In the genomic region with DNA sequence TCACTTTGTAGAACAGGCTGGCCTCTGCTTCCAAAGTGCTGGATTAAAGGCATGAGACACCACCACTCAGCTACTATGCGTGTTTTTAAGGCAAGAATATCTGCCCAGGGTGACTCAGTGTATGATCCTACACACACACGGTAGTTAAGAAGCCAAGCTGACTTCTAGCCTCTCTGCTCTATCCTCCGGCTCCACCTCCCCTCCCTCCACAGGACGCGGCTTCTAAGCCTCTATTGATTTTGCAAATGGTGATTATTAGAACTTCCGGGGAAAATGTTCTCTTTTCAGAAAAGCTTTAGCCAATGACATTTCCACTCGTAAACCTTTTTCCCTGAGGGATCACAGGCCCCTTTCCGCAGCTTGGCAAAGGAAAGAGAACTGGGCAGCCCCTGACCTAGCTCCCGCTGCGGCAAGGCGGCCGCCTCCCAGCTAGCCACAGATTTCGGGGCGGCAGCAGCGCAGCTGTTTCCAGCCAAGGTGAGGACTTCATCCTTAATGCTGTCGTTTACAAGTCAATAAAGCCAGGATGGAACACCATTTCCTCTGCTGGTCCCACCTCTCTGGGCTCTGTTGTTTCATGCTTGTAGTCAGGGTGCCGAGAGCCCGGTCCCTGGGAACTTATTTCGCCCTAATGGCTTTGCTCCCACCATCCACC, we compare ENCODE assay signal across 8 mouse cellular contexts.
DNase-seq lines count a peak whose midpoint lies in the region; ATAC-seq lines count a peak whose summit lies in the region.
"Had no signal": no experiment of that assay in that cellular context is flagged by ENCODE, and none has a peak within 500 bp of the region (broad histone marks: within the 10 kb centered on the region; RNA-seq: fewer than 3 reads in every experiment).

No protein-coding gene starts in this region.

- DNase-seq in ES-CJ7 (ENCODE audit: low read depth, low spot score) (peak; percentile 92), WW6 (ENCODE audit: low read depth, low spot score) (peak; percentile 55)
- peak; percentile 93 for DNase-seq in midbrain, embryonic 11.5 days (ENCODE audit: low spot score, missing footprints)
- DNase-seq in adrenal gland, adult 2 months: no peak
- no peak for DNase-seq in layer of hippocampus, postnatal 14 days (ENCODE audit: low spot score in 2 of 2)
- no peak for DNase-seq in cerebellum, adult 9-10 months
- DNase-seq: right cerebral cortex, adult 18-20 months had no signal

- peak overlapping the region; percentile 47 for H3K4me2 ChIP-seq in hindbrain, embryonic 13.5 days
- peak overlapping the region; percentile 34 for H3K4me2 ChIP-seq in midbrain, embryonic 11.5 days

- peak overlapping the region; percentile 29 for H3K4me3 ChIP-seq in hindbrain, embryonic 13.5 days
- H3K4me3 ChIP-seq in midbrain, embryonic 11.5 days (ENCODE audit: low read depth, low read length): peak overlapping the region; percentile 9; the same call in 1 of the 2 replicates

- H3K4me1 ChIP-seq in hindbrain, embryonic 13.5 days (replicated peaks): peaks cover 26% of the 10 kb centered on the region
- peaks cover 29% of the 10 kb centered on the region for H3K4me1 ChIP-seq in midbrain, embryonic 11.5 days (ENCODE audit: control insufficient read depth, insufficient read depth, low read length)

- H3K36me3 ChIP-seq in hindbrain, embryonic 13.5 days: no peaks in the 10 kb centered on the region
- H3K36me3 ChIP-seq in midbrain, embryonic 11.5 days (ENCODE audit: control insufficient read depth, insufficient read depth, low read length): no peaks in the 10 kb centered on the region

- H3K27me3 ChIP-seq in hindbrain, embryonic 13.5 days: peaks cover 35% of the 10 kb centered on the region
- peaks cover 10% of the 10 kb centered on the region for H3K27me3 ChIP-seq in midbrain, embryonic 11.5 days (ENCODE audit: control insufficient read depth, insufficient read depth, low read length)

- ATAC-seq in hindbrain, embryonic 13.5 days (ENCODE audit: low FRiP score): no peak
- ATAC-seq in midbrain, embryonic 11.5 days (ENCODE audit: low FRiP score): peak; percentile 68; the same call in 1 of the 2 replicates

- WGBS in hindbrain, embryonic 13.5 days: 4% methylated on average over 19 of the region's 19 CpGs
- WGBS in midbrain, embryonic 11.5 days: 4% methylated on average over 19 of the region's 19 CpGs

- no peak overlapping the region for H3K27ac ChIP-seq in hindbrain, embryonic 13.5 days
- no peak overlapping the region for H3K27ac ChIP-seq in midbrain, embryonic 11.5 days (ENCODE audit: low read depth, low read length)

- peak overlapping the region; percentile 51; the same call in 1 of the 2 replicates for H3K9ac ChIP-seq in hindbrain, embryonic 13.5 days
- H3K9ac ChIP-seq in midbrain, embryonic 11.5 days (ENCODE audit: low read length): peak overlapping the region; percentile 6

- no peaks in the 10 kb centered on the region for H3K9me3 ChIP-seq in hindbrain, embryonic 13.5 days
- no peaks in the 10 kb centered on the region for H3K9me3 ChIP-seq in midbrain, embryonic 11.5 days (ENCODE audit: control insufficient read depth, low read length)

Comparison
In these comparisons a context has a peak if more than half of its experiments do, and no peak if none do; other contexts are left out.
1. DNase-seq: peak in ES-CJ7 (single experiment), WW6 (single experiment) and midbrain, embryonic 11.5 days (single experiment); none in adrenal gland, adult 2 months (single experiment), layer of hippocampus, postnatal 14 days (0 of 2) and cerebellum, adult 9-10 months (single experiment).